Mouse (Mus musculus): ENCODE measurements around the gene Mbnl2. TPM values are rescaled to one million over a fixed set of nuclear protein-coding genes. Genes with fewer than 3 reads are reported as not detected.

Mbnl2 gene
- total and polyA plus RNA-seq, 3 experiments = 23.8 to 28.9 (median 23.9) TPM

DNA sequence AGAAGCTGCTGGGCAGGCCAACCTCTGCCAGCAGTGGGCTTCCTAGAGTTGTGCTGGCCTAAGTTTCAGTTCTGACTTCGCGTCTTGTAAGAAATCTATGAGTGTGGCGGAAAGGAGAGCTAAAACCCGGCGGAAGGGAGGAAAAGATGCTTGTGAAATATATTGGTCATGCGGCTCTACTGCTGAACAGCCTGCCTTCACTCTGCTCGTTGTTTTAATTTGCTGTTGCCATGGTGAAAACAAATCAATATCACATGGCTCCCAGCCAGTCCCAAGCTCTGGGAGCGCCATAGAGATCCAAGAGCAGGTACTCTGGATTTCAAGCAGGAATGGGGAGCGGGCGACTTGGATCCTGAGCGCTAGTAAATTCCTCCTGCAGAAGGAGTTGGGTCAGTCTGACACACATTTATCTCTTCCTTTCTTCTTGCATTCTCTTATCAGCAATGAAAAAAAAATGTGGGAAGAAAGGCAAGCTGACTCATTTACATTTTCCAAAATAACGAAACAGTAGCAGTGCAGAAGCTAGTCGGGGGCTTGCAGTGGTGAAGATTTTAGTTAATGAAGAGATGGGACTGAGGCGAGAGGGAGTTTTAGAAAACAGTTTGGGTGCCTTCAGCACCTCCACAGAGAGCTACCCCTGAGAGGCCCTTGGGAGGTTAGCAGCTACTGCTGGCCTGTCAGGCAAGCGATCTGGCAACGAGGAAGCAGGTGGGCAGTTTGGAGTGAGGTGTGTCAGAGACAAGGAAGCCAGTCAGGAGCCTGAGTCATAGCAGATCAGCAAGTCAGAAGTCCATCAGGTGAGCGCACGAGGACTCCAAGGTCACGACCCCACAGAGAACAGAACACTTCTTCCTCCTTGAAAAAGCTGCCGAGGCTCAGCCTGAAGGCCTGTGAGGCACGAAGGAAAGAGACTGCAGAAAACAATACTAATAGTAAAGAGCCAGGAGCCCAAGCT lies 3.1 kb downstream of the Mbnl2 start (continued):
- peak; percentile 19 for TF ChIP-seq RAD21 (IDR thresholded peaks at IDR 0.05; ENCODE audit: low read depth, low read length)

DNA sequence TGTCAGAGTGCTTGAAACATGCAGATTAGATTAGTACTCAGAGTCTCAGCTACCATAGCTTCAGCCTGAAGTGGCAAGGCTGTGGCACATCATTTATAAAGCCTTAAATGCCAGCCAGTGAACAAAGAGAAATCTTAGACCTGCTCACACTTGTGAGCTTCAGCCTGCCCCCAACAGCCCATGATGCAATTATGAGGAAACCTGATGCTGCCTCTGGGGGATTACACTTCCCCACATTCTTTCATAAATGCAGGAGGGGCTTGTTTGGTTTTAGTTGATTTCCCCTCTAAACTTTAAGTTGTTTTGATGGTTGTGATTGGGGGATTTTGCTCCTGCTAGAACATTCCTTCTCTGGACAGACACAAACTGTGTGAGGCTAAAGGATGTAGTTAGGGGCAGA lies 4.7 kb downstream of the Mbnl2 start:
- dilution Hi-C loops (cut with MboI; ENCODE audit: extremely low pct_ligation_motif_present, extremely low pct_unique_long_range_greater_than_20kb, low sequenced_read_pairs) (no loop called here), in situ Hi-C loops (cut with MboI; ENCODE audit: low pct_ligation_motif_present, low pct_unique_long_range_greater_than_20kb, low sequenced_read_pairs) (loop anchor here (25.0 kb wide), 1 partner anchor 1593 kb away; no protein-coding TSS in a partner anchor)
- H3K4me2 ChIP-seq (ENCODE audit: insufficient read depth, low read depth, poor library complexity, severe bottlenecking) = peak overlapping the region; percentile 63
- H3K27me3 ChIP-seq (replicated peaks) = no peaks in the 10 kb centered on the region
- peaks cover 6 to 70% of the 10 kb centered on the region in 2 experiments for H3K4me1 ChIP-seq (ENCODE audit: control insufficient read depth in 1 of 2, insufficient read depth in 2 of 2)
- H3K4me3 ChIP-seq (replicated peaks in 1 of 3; ENCODE audit: low read depth in 2 of 3, low read length in 2 of 3, poor library complexity in 1 of 3) = no peak overlapping the region
- H3K27ac ChIP-seq (ENCODE audit: insufficient read depth, low read depth) = peak overlapping the region; percentile 67
- H3K79me2 ChIP-seq (replicated peaks; ENCODE audit: control insufficient read depth, extremely low read depth, insufficient read depth, poor library complexity, severe bottlenecking) = peaks cover 65% of the 10 kb centered on the region
- H3K9ac ChIP-seq (ENCODE audit: insufficient read depth, low read depth) = peak overlapping the region; percentile 75
- DNase-seq (ENCODE audit: extremely low read depth) = no peak
- no peaks in the 10 kb centered on the region for H3K9me3 ChIP-seq (replicated peaks; ENCODE audit: low read length)
- peaks cover 0 to 26% of the 10 kb centered on the region in 2 experiments for H3K36me3 ChIP-seq (replicated peaks in 1 of 2; ENCODE audit: control insufficient read depth in 1 of 2, insufficient read depth in 1 of 2, low read length in 1 of 2)
- TF ChIP-seq HCFC1 (IDR thresholded peaks at IDR 0.05; ENCODE audit: low read depth, low read length) (peak; percentile 15; the same call in 1 of the 2 replicates), KAT2A (IDR thresholded peaks at IDR 0.05; ENCODE audit: insufficient replicate concordance, low read length) (no peak), ELF1 (IDR thresholded peaks at IDR 0.05; ENCODE audit: low read depth, low read length) (0 out of 2 replicates have a peak, but pooled peaks have one; percentile 9), USF1 (IDR thresholded peaks at IDR 0.05; ENCODE audit: low read depth, low read length) (no peak), PAX5 (IDR thresholded peaks at IDR 0.05; ENCODE audit: low read length) (no peak), SMC3 (IDR thresholded peaks at IDR 0.05; ENCODE audit: low read depth, low read length) (no peak), RCOR1 (conservative IDR thresholded peaks at IDR 0.05; ENCODE audit: low read depth, low read length) (no peak), MYC (IDR thresholded peaks at IDR 0.05; ENCODE audit: low read depth, low read length) (no peak), CHD1 (IDR thresholded peaks at IDR 0.05; ENCODE audit: low read depth, low read length) (no peak), E2F4 (IDR thresholded peaks at IDR 0.05; ENCODE audit: insufficient replicate concordance, low read depth, low read length) (no peak), NRF1 (IDR thresholded peaks at IDR 0.05; ENCODE audit: low read depth, low read length) (no peak), IRF4 (IDR thresholded peaks at IDR 0.05; ENCODE audit: low read depth, low read length) (peak; percentile 36; the same call in 1 of the 2 replicates), ZMIZ1 (IDR thresholded peaks at IDR 0.05; ENCODE audit: low read depth, low read length) (no peak), CTCF (conservative IDR thresholded peaks at IDR 0.05 in 1 of 2, IDR thresholded peaks at IDR 0.05 in 1 of 2; ENCODE audit: low read depth in 2 of 2, low read length in 2 of 2) (no peak), MEF2A (IDR thresholded peaks at IDR 0.05; ENCODE audit: borderline replicate concordance, low read depth, low read length) (no peak), MXI1 (IDR thresholded peaks at IDR 0.05; ENCODE audit: low read depth, low read length) (no peak; the same call in 1 of the 2 replicates), BHLHE40 (IDR thresholded peaks at IDR 0.05; ENCODE audit: low read depth, low read length) (peak; percentile 37; the same call in 1 of the 2 replicates), TCF12 (IDR thresholded peaks at IDR 0.05; ENCODE audit: low read depth, low read length) (0 out of 2 replicates have a peak, but pooled peaks have one; percentile 19), JUN (IDR thresholded peaks at IDR 0.05; ENCODE audit: insufficient read depth, low read depth, low read length) (no peak), POLR2A (IDR thresholded peaks at IDR 0.05; ENCODE audit: low read depth, low read length) (no peak), ZC3H11A (IDR thresholded peaks at IDR 0.05; ENCODE audit: low read depth, low read length) (no peak), MAX (IDR thresholded peaks at IDR 0.05; ENCODE audit: low read length) (no peak), ETS1 (conservative IDR thresholded peaks at IDR 0.05; ENCODE audit: low read depth, low read length) (peak; percentile 58), JUND (conservative IDR thresholded peaks at IDR 0.05; ENCODE audit: low read depth, low read length) (no peak), MAZ (IDR thresholded peaks at IDR 0.05; ENCODE audit: low read depth, low read length) (0 out of 2 replicates have a peak, but pooled peaks have one; percentile 53), SIN3A (IDR thresholded peaks at IDR 0.05; ENCODE audit: low read length) (no peak), NELFE (IDR thresholded peaks at IDR 0.05; ENCODE audit: low read depth, low read length) (no peak), USF2 (conservative IDR thresholded peaks at IDR 0.05; ENCODE audit: low read depth, low read length) (no peak), MAFK (IDR thresholded peaks at IDR 0.05; ENCODE audit: insufficient replicate concordance, low read length) (no peak), CHD2 (IDR thresholded peaks at IDR 0.05; ENCODE audit: low read length) (no peak), RAD21 (IDR thresholded peaks at IDR 0.05; ENCODE audit: low read depth, low read length) (no peak), POLR2AphosphoS2 (IDR thresholded peaks at IDR 0.05; ENCODE audit: low read depth, low read length) (no peak), EP300 (IDR thresholded peaks at IDR 0.05; ENCODE audit: low read length) (peak; percentile 34; the same call in 1 of the 2 replicates), UBTF (IDR thresholded peaks at IDR 0.05; ENCODE audit: low read depth, low read length) (no peak), ZKSCAN1 (IDR thresholded peaks at IDR 0.05; ENCODE audit: borderline replicate concordance, low read depth, low read length) (no peak), TBP (conservative IDR thresholded peaks at IDR 0.05; ENCODE audit: low read depth, low read length) (no peak)

Data from CH12.LX (cell line).